Mouse (Mus musculus) liver, embryonic 16.5 days (tissue): Measurements from ENCODE around the gene Rasip1. TPM values are rescaled to one million over a fixed set of nuclear protein-coding genes. Genes with fewer than 3 reads are reported as not detected.
A peak's percentile ranks its signal among the peaks of the same experiment; 100 is the strongest.

Experiments used
- ATAC-seq: fragments of 200-750 bp; cut with Nextera tagmentation; 2 replicates; pipeline ENCODE4 v1.8.0; 2017; ENCODE audit warnings: low read depth, mild to moderate bottlenecking, moderate number of reproducible peaks, moderate library complexity
- H3K27ac ChIP-seq: fragments of 300-500 bp; sonication (generic); 2 replicates; pipeline ENCODE4 v1.5.1; 2014; ENCODE audit warnings: mild to moderate bottlenecking, low read length
- H3K27me3 ChIP-seq: fragments of 300-500 bp; sonication (generic); 2 replicates; pipeline ENCODE4 v1.6.1; 2014; ENCODE audit warnings: low read depth, low read length, mixed read lengths; ENCODE audit not compliant: control insufficient read depth, insufficient read depth
- H3K36me3 ChIP-seq: fragments of 300-500 bp; sonication (generic); 2 replicates; pipeline ENCODE4 v1.6.1; 2014; ENCODE audit warnings: mild to moderate bottlenecking; ENCODE audit not compliant: control insufficient read depth, insufficient read depth
- H3K4me1 ChIP-seq: fragments of 300-500 bp; sonication (generic); 2 replicates; pipeline ENCODE4 v1.6.1; 2014; ENCODE audit warnings: low read depth, low read length, mixed read lengths; ENCODE audit not compliant: control insufficient read depth
- H3K4me2 ChIP-seq: fragments of 300-500 bp; sonication (generic); 2 replicates; pipeline ENCODE4 v1.6.1; 2014; ENCODE audit warnings: low read depth, low read length, mixed read lengths
- H3K4me3 ChIP-seq: fragments of 300-500 bp; sonication (generic); 2 replicates; pipeline ENCODE4 v1.5.1; 2014; ENCODE audit warnings: low read depth, mild to moderate bottlenecking, low read length
- H3K9ac ChIP-seq: fragments of 300-500 bp; sonication (generic); 2 replicates; pipeline ENCODE4 v1.6.1; 2014; ENCODE audit warnings: low read depth, low read length
- H3K9me3 ChIP-seq: fragments of 300-500 bp; sonication (generic); replicated peaks from 2 replicates; pipeline ENCODE4 v1.6.1; 2016; ENCODE audit warnings: low read length; ENCODE audit not compliant: control insufficient read depth
- WGBS: fragments of 180-500 bp; shearing (Covaris S2); extraction: QIAGEN DNeasy Blood & Tissue Kit; methylation state at CpG from one replicate; pipeline ENCODE4 v1.1.7; 2014; ENCODE audit not compliant: insufficient replicate concordance; 5-methylcytosine and 5-hydroxymethylcytosine counted together
- polyA plus RNA-seq: library from polyadenylated mRNA; unstranded; fragments of >200 nt; fragmentation: Nextera tagmentation; extraction: Ambion mirVana; gene quantifications from 2 replicates; pipeline ENCODE4 v1.2.1, GENCODE M21; 2015

Rasip1 gene
- polyA plus RNA-seq, 1 experiment from 2014 or later: 1.8 TPM

GRCm38 (mm10) chr7:45618316-45618715, 9.0 kb upstream of the Rasip1 start:
- H3K27me3 ChIP-seq: peaks cover 33% of the 10 kb centered on the region
- 59% methylated on average over 5 of the region's 5 CpGs for WGBS
- no peaks in the 10 kb centered on the region for H3K36me3 ChIP-seq
- no peak overlapping the region for H3K9ac ChIP-seq
- H3K4me1 ChIP-seq: no peaks in the 10 kb centered on the region
- no peak overlapping the region for H3K27ac ChIP-seq
- ATAC-seq: no peak
- no peak overlapping the region for H3K4me3 ChIP-seq
- no peak overlapping the region for H3K4me2 ChIP-seq
- H3K9me3 ChIP-seq: no peaks in the 10 kb centered on the region

- H3K36me3 ChIP-seq: no peaks in the 10 kb centered on the region
- no peak for ATAC-seq
- no peaks in the 10 kb centered on the region for H3K4me1 ChIP-seq
- H3K27ac ChIP-seq: no peak overlapping the region
- H3K4me3 ChIP-seq: no peak overlapping the region
- H3K9ac ChIP-seq: no peak overlapping the region
- no peak overlapping the region for H3K4me2 ChIP-seq
- H3K9me3 ChIP-seq: no peaks in the 10 kb centered on the region
- WGBS: 60% methylated on average over 5 of the region's 5 CpGs
- peaks cover 33% of the 10 kb centered on the region for H3K27me3 ChIP-seq
Observed at GRCm38 (mm10) chr7:45619592-45619991, 7.7 kb upstream of the Rasip1 start.

- no peak for ATAC-seq
- Histone ChIP-seq H3K36me3 (no peaks in the 10 kb centered on the region), H3K27ac (no peak within 1 kb of the TSS), H3K27me3 (peaks cover 24% of the 10 kb centered on the region), H3K4me3 (no peak within 1 kb of the TSS), H3K9me3 (no peaks in the 10 kb centered on the region), H3K4me2 (no peak within 1 kb of the TSS), H3K9ac (no peak within 1 kb of the TSS), H3K4me1 (no peaks in the 10 kb centered on the region)
- WGBS: 26% methylated on average over 9 of the region's 9 CpGs
Observed at GRCm38 (mm10) chr7:45621443-45621842, 5.8 kb upstream of the Rasip1 start, which contains the start of gene Izumo1. Gene Izumo1, plus strand, starts transcription at chr7:45621811.

GRCm38 (mm10) chr7:45623507-45623906, 3.8 kb upstream of the Rasip1 start:
- H3K4me2 ChIP-seq: no peak overlapping the region
- no peaks in the 10 kb centered on the region for H3K36me3 ChIP-seq
- peaks cover 3% of the 10 kb centered on the region for H3K4me1 ChIP-seq
- H3K27me3 ChIP-seq: peaks cover 28% of the 10 kb centered on the region
- H3K27ac ChIP-seq: no peak overlapping the region
- ATAC-seq: no peak
- WGBS: 77% methylated on average over 11 of the region's 11 CpGs
- no peak overlapping the region for H3K4me3 ChIP-seq
- H3K9ac ChIP-seq: no peak overlapping the region
- H3K9me3 ChIP-seq: no peaks in the 10 kb centered on the region

GRCm38 (mm10) chr7:45624718-45625117, 2.6 kb upstream of the Rasip1 start:
- H3K27ac ChIP-seq: no peak overlapping the region
- 67% methylated on average over 3 of the region's 3 CpGs for WGBS
- peaks cover 5% of the 10 kb centered on the region for H3K4me1 ChIP-seq
- H3K9ac ChIP-seq: no peak overlapping the region
- H3K4me2 ChIP-seq: no peak overlapping the region
- ATAC-seq: no peak
- H3K4me3 ChIP-seq: no peak overlapping the region
- no peaks in the 10 kb centered on the region for H3K36me3 ChIP-seq
- H3K9me3 ChIP-seq: no peaks in the 10 kb centered on the region
- peaks cover 29% of the 10 kb centered on the region for H3K27me3 ChIP-seq

- Histone ChIP-seq H3K27me3 (peaks cover 34% of the 10 kb centered on the region), H3K27ac (no peak overlapping the region)
- no peak for ATAC-seq
Observed at GRCm38 (mm10) chr7:45625481-45625880, 1.8 kb upstream of the Rasip1 start.

GRCm38 (mm10) chr7:45626571-45627076, 664 bp upstream of the Rasip1 start:
- Histone ChIP-seq H3K4me1 (peaks cover 5% of the 10 kb centered on the region), H3K4me3 (no peak overlapping the region), H3K4me2 (no peak overlapping the region), H3K27me3 (peaks cover 34% of the 10 kb centered on the region), H3K9me3 (no peaks in the 10 kb centered on the region), H3K27ac (no peak overlapping the region), H3K36me3 (no peaks in the 10 kb centered on the region), H3K9ac (no peak overlapping the region)
- 63% methylated on average over 7 of the region's 7 CpGs for WGBS
- no peak for ATAC-seq

More at GRCm38 (mm10) chr7:45625481-45625880, 1.8 kb upstream of the Rasip1 start:
- no peak overlapping the region for H3K4me3 ChIP-seq
- WGBS: 55% methylated on average over 8 of the region's 8 CpGs
- H3K36me3 ChIP-seq: no peaks in the 10 kb centered on the region
- peaks cover 5% of the 10 kb centered on the region for H3K4me1 ChIP-seq
- H3K4me2 ChIP-seq: no peak overlapping the region
- no peaks in the 10 kb centered on the region for H3K9me3 ChIP-seq
- H3K9ac ChIP-seq: no peak overlapping the region

- H3K27ac ChIP-seq: no peak overlapping the region
- H3K27me3 ChIP-seq: peaks cover 34% of the 10 kb centered on the region
- H3K4me3 ChIP-seq: peak overlapping the region; percentile 58
- H3K9me3 ChIP-seq: no peaks in the 10 kb centered on the region
- ATAC-seq: peak; percentile 79
- H3K4me2 ChIP-seq: peak overlapping the region; percentile 74
- WGBS: 2% methylated on average over 89 of the region's 105 CpGs
- peaks cover 5% of the 10 kb centered on the region for H3K4me1 ChIP-seq
- peak overlapping the region; percentile 64 for H3K9ac ChIP-seq
- H3K36me3 ChIP-seq: no peaks in the 10 kb centered on the region
Observed at GRCm38 (mm10) chr7:45628364-45629294, 1.3 kb downstream of the Rasip1 start.
